Mouse (Mus musculus): ENCODE data around the gene Camta1. TPM values are rescaled to one million over a fixed set of nuclear protein-coding genes. Genes with fewer than 3 reads are reported as not detected.

Camta1 gene
- polyA plus RNA-seq, 1 experiment from 2014 or later: 115 TPM

- H3K27ac ChIP-seq: no peak overlapping the region
- no peak for TF ChIP-seq CTCF (IDR thresholded peaks at IDR 0.05; ENCODE audit: low read depth)
- ATAC-seq (replicated peaks; ENCODE audit: low FRiP score, low read depth): no peak
- H3K9me3 ChIP-seq (replicated peaks; ENCODE audit: low read length): no peaks in the 10 kb centered on the region
- DNase-seq (ENCODE audit: low spot score): no peak
- H3K27me3 ChIP-seq (ENCODE audit: insufficient read depth, low read length): no peaks in the 10 kb centered on the region
- 56% methylated on average over 11 of the region's 11 CpGs for WGBS
- H3K4me2 ChIP-seq (ENCODE audit: low read length): no peak overlapping the region
- H3K4me1 ChIP-seq (replicated peaks; ENCODE audit: insufficient read depth, low read length): peaks cover 9% of the 10 kb centered on the region; the same call in 1 of the 2 replicates
- H3K9ac ChIP-seq (ENCODE audit: low read depth, low read length): no peak overlapping the region
- H3K36me3 ChIP-seq (ENCODE audit: insufficient read depth, low read length): no peaks in the 10 kb centered on the region
- no peak overlapping the region for H3K4me3 ChIP-seq (replicated peaks; ENCODE audit: low read depth, low read length)
Observed at GRCm38 (mm10) chr4:151306311-151306765, 555.3 kb downstream of the Camta1 start.

- Histone ChIP-seq H3K4me2 (ENCODE audit: low read length) (no peak overlapping the region), H3K36me3 (ENCODE audit: insufficient read depth, low read length) (no peaks in the 10 kb centered on the region), H3K4me3 (replicated peaks; ENCODE audit: low read depth, low read length) (no peak overlapping the region), H3K4me1 (replicated peaks; ENCODE audit: insufficient read depth, low read length) (peaks cover 9% of the 10 kb centered on the region; the same call in 1 of the 2 replicates), H3K9ac (ENCODE audit: low read depth, low read length) (no peak overlapping the region), H3K27me3 (ENCODE audit: insufficient read depth, low read length) (no peaks in the 10 kb centered on the region), H3K9me3 (replicated peaks; ENCODE audit: low read length) (no peaks in the 10 kb centered on the region), H3K27ac (no peak overlapping the region)
- WGBS: 85% methylated on average over 6 of the region's 6 CpGs
- DNase-seq (ENCODE audit: low spot score) (no peak), ATAC-seq (replicated peaks; ENCODE audit: low FRiP score, low read depth) (no peak)
- no peak for TF ChIP-seq CTCF (IDR thresholded peaks at IDR 0.05; ENCODE audit: low read depth)
Observed at GRCm38 (mm10) chr4:151305761-151306160, 555.9 kb downstream of the Camta1 start.

DNA sequence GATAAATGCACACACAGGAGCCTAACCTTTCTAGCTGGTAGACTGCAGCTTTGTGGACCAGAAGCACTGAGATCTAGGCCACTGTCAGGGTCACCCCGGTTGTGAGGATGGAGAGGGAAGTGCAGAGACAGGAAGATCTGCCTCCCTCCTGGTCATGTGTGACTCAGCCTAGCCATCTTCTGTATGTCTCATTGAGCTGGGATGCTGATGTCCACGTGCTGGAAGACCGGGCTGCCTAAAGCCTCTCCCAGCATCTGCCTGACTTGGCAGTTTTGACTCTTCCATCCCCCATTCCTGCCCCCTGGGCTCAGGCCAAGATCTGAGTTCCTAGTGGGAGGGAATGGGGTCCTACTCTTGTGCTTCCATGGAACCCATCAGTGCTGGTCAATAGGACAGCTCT, 557.7 kb downstream of the Camta1 start:
- H3K9ac ChIP-seq (ENCODE audit: low read depth, low read length): no peak overlapping the region
- H3K4me2 ChIP-seq (ENCODE audit: low read length): no peak overlapping the region
- no peaks in the 10 kb centered on the region for H3K36me3 ChIP-seq (ENCODE audit: insufficient read depth, low read length)
- 62% methylated on average over 3 of the region's 3 CpGs for WGBS
- no peak overlapping the region for H3K27ac ChIP-seq
- H3K27me3 ChIP-seq (ENCODE audit: insufficient read depth, low read length): no peaks in the 10 kb centered on the region
- H3K9me3 ChIP-seq (replicated peaks; ENCODE audit: low read length): no peaks in the 10 kb centered on the region
- ATAC-seq (replicated peaks; ENCODE audit: low FRiP score, low read depth) (no peak), DNase-seq (ENCODE audit: low spot score) (no peak)
- peaks cover 13% of the 10 kb centered on the region; the same call in 1 of the 2 replicates for H3K4me1 ChIP-seq (replicated peaks; ENCODE audit: insufficient read depth, low read length)
- TF ChIP-seq CTCF (IDR thresholded peaks at IDR 0.05; ENCODE audit: low read depth): no peak
- H3K4me3 ChIP-seq (replicated peaks; ENCODE audit: low read depth, low read length): no peak overlapping the region

DNA sequence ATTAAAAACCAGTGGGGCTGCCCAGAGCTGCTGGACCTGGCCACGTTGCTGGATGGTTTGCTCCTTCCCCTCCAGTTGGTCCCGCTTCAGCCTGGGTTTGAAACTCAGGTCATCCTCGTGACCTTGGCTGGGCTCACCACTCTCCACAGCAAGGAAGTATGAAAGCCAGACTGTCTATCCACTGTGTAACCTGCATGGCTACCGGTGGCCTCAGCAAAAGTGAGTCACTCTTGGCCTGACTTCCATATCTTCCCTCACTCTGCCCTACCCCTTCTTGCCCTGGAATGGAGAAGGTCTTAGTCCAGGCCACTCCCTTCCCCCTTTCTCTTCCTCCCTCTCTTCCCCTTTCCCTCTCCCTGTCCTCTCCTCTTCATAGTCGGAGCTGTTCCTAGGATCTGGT, 558.2 kb downstream of the Camta1 start:
- Histone ChIP-seq H3K4me3 (replicated peaks; ENCODE audit: low read depth, low read length) (no peak overlapping the region), H3K9ac (ENCODE audit: low read depth, low read length) (no peak overlapping the region), H3K9me3 (replicated peaks; ENCODE audit: low read length) (no peaks in the 10 kb centered on the region), H3K27me3 (ENCODE audit: insufficient read depth, low read length) (no peaks in the 10 kb centered on the region), H3K36me3 (ENCODE audit: insufficient read depth, low read length) (no peaks in the 10 kb centered on the region), H3K4me1 (replicated peaks; ENCODE audit: insufficient read depth, low read length) (peaks cover 13% of the 10 kb centered on the region; the same call in 1 of the 2 replicates), H3K4me2 (ENCODE audit: low read length) (no peak overlapping the region), H3K27ac (peak overlapping the region; percentile 82)
- ATAC-seq (replicated peaks; ENCODE audit: low FRiP score, low read depth) (no peak), DNase-seq (ENCODE audit: low spot score) (no peak)
- no peak for TF ChIP-seq CTCF (IDR thresholded peaks at IDR 0.05; ENCODE audit: low read depth)
- WGBS: 70% methylated on average over 5 of the region's 5 CpGs

DNA sequence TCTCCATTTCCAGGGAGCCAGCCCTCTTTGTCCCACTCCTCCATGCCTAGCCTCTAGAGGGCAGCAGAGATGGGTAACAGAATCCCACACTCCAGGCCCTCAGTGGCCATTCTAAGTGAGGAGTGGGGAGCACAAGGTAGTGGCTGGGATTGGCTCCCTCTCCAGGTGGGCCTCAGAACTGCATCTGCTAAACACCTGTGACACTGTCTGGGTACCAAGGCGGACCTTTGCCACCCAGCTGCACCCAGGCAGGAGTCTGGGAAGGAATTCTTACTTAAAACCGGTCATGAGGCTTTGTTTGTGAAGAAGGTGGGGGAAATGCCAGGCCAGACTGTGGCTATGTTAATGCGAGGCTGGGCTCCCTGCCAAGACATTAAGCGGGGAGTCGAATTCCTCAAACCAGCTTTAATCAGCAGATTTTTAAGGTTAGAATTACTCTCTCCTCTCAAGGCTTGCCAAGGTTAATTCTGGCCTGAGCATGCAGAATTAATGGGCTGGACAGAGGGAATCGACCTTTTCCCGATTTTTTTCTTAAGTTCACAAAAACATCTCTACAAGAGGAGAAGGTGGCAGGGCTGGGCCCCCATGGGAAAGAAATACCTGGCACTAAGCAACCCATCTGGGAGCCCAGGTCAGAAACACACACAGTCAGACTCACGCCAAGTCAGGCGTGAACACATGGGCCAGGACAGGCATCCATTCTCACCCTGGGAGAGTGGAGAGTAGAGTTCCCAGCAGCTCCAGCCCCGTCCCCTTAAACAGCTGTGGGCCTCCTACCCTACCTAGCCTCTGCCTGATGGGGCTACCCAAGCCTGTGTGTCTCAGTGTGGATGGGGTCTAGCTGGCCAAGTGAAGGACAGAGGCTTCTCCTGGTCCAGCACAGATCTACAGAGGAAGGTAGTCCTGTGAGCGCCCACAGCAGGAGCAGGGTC, 559.2 kb downstream of the Camta1 start:
- DNase-seq (ENCODE audit: low spot score) (peak; percentile 92), ATAC-seq (replicated peaks; ENCODE audit: low FRiP score, low read depth) (peak; percentile 83)
- WGBS: 20% methylated on average over 11 of the region's 11 CpGs
- Histone ChIP-seq H3K27ac (peak overlapping the region; percentile 82), H3K9ac (ENCODE audit: low read depth, low read length) (no peak overlapping the region), H3K4me1 (replicated peaks; ENCODE audit: insufficient read depth, low read length) (peaks cover 13% of the 10 kb centered on the region; the same call in 1 of the 2 replicates), H3K4me3 (replicated peaks; ENCODE audit: low read depth, low read length) (no peak overlapping the region), H3K36me3 (ENCODE audit: insufficient read depth, low read length) (no peaks in the 10 kb centered on the region), H3K27me3 (ENCODE audit: insufficient read depth, low read length) (no peaks in the 10 kb centered on the region), H3K9me3 (replicated peaks; ENCODE audit: low read length) (no peaks in the 10 kb centered on the region), H3K4me2 (ENCODE audit: low read length) (no peak overlapping the region)
- peak; percentile 91 for TF ChIP-seq CTCF (IDR thresholded peaks at IDR 0.05; ENCODE audit: low read depth)

DNA sequence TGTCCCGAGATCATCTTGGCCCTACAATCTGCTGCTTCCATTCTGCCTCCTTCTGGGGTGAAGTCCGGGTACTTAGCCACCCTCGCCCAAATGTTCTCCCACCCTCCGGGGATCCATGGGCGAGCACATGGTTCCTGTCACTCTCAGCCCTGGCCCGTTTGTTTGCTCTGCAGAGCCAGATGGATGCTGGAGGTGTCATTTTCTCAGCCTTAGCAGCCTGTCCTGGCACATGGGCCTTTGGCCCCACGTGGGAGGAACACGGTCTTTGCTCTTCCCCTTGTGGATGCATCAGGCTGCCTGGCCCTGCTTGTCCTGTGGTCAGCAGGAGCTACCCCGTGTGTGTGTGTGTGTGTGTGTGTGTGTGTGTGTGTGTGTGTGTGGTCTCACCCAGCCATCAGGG, 560.3 kb downstream of the Camta1 start:
- Histone ChIP-seq H3K36me3 (ENCODE audit: insufficient read depth, low read length) (no peaks in the 10 kb centered on the region), H3K4me1 (replicated peaks; ENCODE audit: insufficient read depth, low read length) (peaks cover 10% of the 10 kb centered on the region; the same call in 1 of the 2 replicates), H3K4me2 (ENCODE audit: low read length) (no peak overlapping the region), H3K9ac (ENCODE audit: low read depth, low read length) (no peak overlapping the region), H3K27me3 (ENCODE audit: insufficient read depth, low read length) (no peaks in the 10 kb centered on the region), H3K4me3 (replicated peaks; ENCODE audit: low read depth, low read length) (no peak overlapping the region), H3K27ac (no peak overlapping the region), H3K9me3 (replicated peaks; ENCODE audit: low read length) (no peaks in the 10 kb centered on the region)
- 14% methylated on average over 9 of the region's 9 CpGs for WGBS
- TF ChIP-seq CTCF (IDR thresholded peaks at IDR 0.05; ENCODE audit: low read depth): no peak
- ATAC-seq (replicated peaks; ENCODE audit: low FRiP score, low read depth) (no peak), DNase-seq (ENCODE audit: low spot score) (no peak)
